Mouse (Mus musculus) hindbrain, embryonic 15.5 days (tissue): ENCODE measurements at regions not wholly inside any gene's neighbourhood (a gene's known extent, or its start where the extent isn't known, plus 50 kb on each side); places are given as distances from the start of the nearest gene placed in this dataset.

Source experiments
- ATAC-seq: fragments of 200-750 bp; cut with Nextera tagmentation; 2 replicates; pipeline ENCODE4 v1.8.0; 2017; ENCODE audit warnings: low read depth, moderate number of reproducible peaks, moderate TSS enrichment; ENCODE audit not compliant: low FRiP score
- H3K27ac ChIP-seq: fragments of 300-500 bp; sonication (generic); replicated peaks from 2 replicates; pipeline ENCODE4 v1.5.1; 2015; ENCODE audit warnings: mild to moderate bottlenecking, inconsistent platforms
- H3K27me3 ChIP-seq: fragments of 300-500 bp; sonication (generic); 2 replicates; pipeline ENCODE4 v1.6.1; 2015; ENCODE audit warnings: control low read depth, inconsistent platforms
- H3K36me3 ChIP-seq: fragments of 300-500 bp; sonication (generic); 2 replicates; pipeline ENCODE4 v1.6.1; 2015; ENCODE audit warnings: control low read depth, inconsistent platforms
- H3K4me1 ChIP-seq: fragments of 300-500 bp; sonication (generic); replicated peaks from 2 replicates; pipeline ENCODE4 v1.6.1; 2015; ENCODE audit warnings: control low read depth, inconsistent platforms
- H3K4me2 ChIP-seq: fragments of 300-500 bp; sonication (generic); 2 replicates; pipeline ENCODE4 v1.6.1; 2015; ENCODE audit warnings: moderate library complexity, mild to moderate bottlenecking, inconsistent platforms
- H3K4me3 ChIP-seq: fragments of 300-500 bp; sonication (generic); 2 replicates; pipeline ENCODE4 v1.5.1; 2015; ENCODE audit warnings: mild to moderate bottlenecking, inconsistent platforms
- H3K9ac ChIP-seq: fragments of 300-500 bp; sonication (generic); 2 replicates; pipeline ENCODE4 v1.6.1; 2015; ENCODE audit warnings: inconsistent platforms
- H3K9me3 ChIP-seq: fragments of 300-500 bp; sonication (generic); 2 replicates; pipeline ENCODE4 v1.6.1; 2016; ENCODE audit warnings: control low read depth, inconsistent platforms
- WGBS: fragments of 180-500 bp; shearing (Covaris S2); methylation state at CpG from one replicate; pipeline ENCODE4 v1.1.7; 2015; 5-methylcytosine and 5-hydroxymethylcytosine counted together

DNA sequence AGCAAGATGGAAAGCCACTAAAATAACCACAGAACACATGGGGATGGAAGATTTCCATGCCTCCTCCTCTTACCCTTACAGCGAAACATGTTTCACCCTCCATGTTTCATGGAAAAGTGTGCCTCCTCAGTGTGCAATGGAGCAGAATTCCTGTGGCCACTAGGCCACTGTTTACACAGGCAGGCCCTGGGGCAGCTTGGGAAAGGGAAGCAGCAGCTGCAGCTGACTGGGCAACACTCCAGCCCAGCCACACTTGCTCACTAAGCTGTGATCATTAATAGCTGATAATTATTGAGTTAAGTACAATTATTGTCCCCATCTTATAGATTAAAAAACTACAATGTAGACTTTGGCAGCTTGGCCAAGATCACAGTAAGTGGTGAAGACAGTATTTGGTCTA is 402.5 kb upstream of the Acvr2a start:
- Histone ChIP-seq H3K4me1 (no peaks in the 10 kb centered on the region), H3K9me3 (no peaks in the 10 kb centered on the region), H3K9ac (no peak overlapping the region), H3K4me2 (no peak overlapping the region), H3K4me3 (no peak overlapping the region), H3K36me3 (no peaks in the 10 kb centered on the region), H3K27me3 (no peaks in the 10 kb centered on the region), H3K27ac (no peak overlapping the region)
- no peak for ATAC-seq
- WGBS: 89% methylated on average over 1 of the region's 1 CpGs

DNA sequence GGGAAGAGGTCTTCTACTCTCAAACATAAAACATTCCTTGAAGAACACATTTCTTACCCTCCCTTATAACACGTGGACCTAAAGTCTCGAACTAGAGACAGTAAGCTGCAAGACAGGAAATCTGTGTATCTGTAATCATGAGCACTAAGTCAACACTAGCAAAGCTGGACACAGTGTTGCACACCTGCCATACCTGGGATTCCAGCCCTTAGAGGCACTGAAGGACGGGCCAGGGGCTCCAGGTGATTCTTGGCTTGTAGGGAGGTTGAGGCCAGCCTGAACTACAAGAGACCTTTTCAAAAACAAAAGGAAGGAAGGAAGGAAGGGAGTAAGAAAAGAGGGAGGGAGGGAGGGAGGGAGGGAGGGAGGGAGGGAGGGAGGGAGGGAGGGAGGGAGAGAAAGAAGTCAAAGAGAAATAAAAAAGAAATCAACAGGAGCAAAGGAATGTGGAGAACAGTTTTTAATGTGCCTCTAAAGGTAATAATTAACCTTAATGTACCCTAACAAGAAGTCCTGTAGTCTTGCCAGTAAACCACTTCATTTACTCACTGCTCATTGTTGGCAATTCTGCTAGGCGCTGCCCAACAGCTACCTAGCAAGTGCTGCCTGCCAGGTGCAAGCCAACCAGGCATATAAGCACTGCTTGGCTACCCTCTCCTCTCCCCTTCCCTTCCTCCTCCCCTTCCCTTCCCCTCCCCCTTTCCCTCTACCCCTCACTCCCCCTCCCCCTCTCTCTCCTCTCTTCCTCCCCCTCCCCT is 401.0 kb upstream of the Acvr2a start:
- Histone ChIP-seq H3K9ac (no peak overlapping the region), H3K4me2 (no peak overlapping the region), H3K9me3 (no peaks in the 10 kb centered on the region), H3K27ac (no peak overlapping the region), H3K4me1 (no peaks in the 10 kb centered on the region), H3K36me3 (no peaks in the 10 kb centered on the region), H3K27me3 (no peaks in the 10 kb centered on the region), H3K4me3 (no peak overlapping the region)
- ATAC-seq: no peak
- 87% methylated on average over 4 of the region's 4 CpGs for whole genome bisulfite sequencing

DNA sequence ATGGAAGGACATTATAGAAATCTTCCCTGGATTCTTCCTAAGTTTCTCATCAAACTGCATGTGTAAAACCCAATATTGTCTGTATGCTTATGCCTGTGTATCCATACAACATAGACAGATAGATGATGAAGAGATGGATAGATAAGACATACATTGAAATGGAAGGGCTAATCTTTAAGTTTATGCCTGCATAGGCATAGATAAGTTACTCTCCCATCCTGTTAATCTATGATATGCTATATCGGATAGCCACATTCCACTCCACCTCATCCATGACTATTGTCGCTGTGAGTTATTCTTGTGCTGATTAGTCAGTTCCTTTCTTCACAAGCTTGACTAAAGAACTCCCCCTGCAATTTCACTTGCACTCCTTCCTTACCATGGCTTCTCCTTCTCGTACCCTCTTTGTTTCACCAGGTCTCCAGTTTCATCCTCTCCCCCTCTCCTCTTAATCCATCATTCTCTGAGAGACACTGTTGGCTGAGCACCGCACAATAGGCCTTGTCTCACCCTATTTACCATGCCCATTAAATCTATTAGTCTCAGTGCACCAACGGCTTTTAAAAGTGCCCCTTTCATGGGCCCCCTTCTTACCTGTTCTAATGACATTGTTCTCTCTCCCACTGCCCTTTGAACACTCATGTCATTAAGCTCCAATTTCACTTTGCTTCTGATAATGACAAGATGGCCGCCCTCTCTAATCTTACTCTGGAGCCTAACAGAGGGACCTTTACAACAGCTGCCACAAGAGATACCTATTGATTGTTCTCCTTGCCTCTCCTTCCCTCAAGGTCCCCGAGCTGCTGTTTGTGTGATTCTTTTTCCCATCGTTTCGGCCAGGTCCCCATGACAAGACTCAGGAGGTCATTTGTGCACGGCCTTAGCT is 399.1 kb upstream of the Acvr2a start:
- H3K27ac ChIP-seq: no peak overlapping the region
- no peak overlapping the region for H3K4me2 ChIP-seq
- WGBS: 35% methylated on average over 10 of the region's 10 CpGs
- H3K36me3 ChIP-seq: no peaks in the 10 kb centered on the region
- H3K9me3 ChIP-seq: no peaks in the 10 kb centered on the region
- no peaks in the 10 kb centered on the region for H3K4me1 ChIP-seq
- H3K4me3 ChIP-seq: no peak overlapping the region
- no peak overlapping the region for H3K9ac ChIP-seq
- H3K27me3 ChIP-seq: no peaks in the 10 kb centered on the region
- no peak for ATAC-seq

DNA sequence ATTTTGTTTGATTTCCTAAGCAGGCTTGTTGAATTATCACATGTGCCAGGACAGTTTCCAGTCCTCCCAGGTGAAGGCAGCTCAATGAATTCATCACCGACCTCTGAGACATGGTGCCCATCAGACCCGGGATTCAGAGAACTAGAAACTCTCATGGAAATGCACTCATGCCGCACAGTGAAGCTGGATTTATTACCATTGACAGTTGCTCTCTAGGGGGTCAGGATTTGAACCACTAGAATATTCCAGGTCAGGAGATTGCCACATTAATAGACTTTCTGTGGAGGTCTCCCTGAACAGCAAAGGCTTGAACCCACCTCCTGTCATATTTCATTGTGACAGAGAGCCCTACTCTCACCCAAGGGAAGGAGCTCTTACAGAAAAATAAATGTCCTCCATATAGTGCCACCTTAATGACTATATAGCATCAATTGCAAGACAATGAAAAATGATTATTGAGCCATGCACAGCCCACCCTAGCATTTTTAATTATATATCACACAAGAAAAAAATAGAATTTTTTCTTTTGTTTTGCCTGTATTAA is 397.6 kb upstream of the Acvr2a start:
- 54% methylated on average over 3 of the region's 3 CpGs for WGBS
- Histone ChIP-seq H3K9ac (no peak overlapping the region), H3K27me3 (no peaks in the 10 kb centered on the region), H3K36me3 (no peaks in the 10 kb centered on the region), H3K4me3 (no peak overlapping the region), H3K4me2 (no peak overlapping the region), H3K9me3 (no peaks in the 10 kb centered on the region), H3K4me1 (no peaks in the 10 kb centered on the region), H3K27ac (no peak overlapping the region)
- no peak for ATAC-seq

DNA sequence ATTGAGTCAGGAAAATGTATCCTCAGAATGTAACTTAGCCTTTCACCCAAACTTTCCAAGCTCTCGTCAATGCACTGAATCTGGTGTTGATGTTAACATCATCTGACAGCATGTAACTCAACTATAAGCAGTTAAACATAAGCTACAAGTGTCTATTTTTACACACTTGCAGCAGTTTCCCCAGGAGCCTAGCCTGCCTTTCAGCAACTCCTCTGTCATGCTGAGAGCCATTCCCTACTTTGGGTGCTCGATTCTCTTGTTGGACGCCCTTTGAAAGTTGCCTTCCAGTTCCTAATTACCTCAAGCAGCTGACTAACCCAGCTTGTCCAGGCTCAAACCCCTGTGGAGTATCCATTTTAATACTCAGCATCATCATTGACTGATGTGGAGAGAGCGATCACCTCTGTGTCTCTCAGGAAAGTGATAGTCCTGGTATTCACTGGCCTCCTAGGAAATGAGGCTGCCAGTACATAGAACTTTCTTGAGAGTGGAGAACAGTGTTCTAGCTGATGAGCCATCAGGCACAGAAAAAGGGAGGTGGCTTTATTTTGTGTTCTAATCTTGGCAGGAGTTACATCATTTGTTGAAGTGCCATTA is 396.8 kb upstream of the Acvr2a start:
- Histone ChIP-seq H3K27me3 (no peaks in the 10 kb centered on the region), H3K9ac (no peak overlapping the region), H3K27ac (no peak overlapping the region), H3K4me1 (no peaks in the 10 kb centered on the region), H3K36me3 (no peaks in the 10 kb centered on the region), H3K4me3 (no peak overlapping the region), H3K9me3 (no peaks in the 10 kb centered on the region), H3K4me2 (no peak overlapping the region)
- WGBS: 61% methylated on average over 4 of the region's 4 CpGs
- ATAC-seq: no peak

DNA sequence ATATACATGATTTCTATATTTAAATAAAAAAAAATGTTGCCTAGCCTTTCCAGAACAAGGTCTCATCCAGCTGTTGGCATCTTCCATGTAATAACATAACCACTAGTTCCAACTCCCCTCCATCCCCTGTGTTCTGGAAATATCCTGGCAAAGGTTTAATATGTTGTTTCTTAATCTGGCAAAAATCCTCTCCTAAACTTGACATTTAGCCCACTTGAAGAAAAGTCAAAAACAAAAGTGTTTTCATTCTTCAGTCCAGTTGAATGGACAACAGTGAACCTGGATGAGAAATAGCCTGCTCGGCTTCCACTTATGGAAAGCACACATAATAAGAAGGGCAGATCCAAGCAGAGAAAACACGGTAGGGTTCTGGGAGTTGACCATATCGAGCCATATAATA is 393.1 kb upstream of the Acvr2a start:
- H3K9me3 ChIP-seq: no peaks in the 10 kb centered on the region
- WGBS: 83% methylated on average over 3 of the region's 3 CpGs
- ATAC-seq: no peak
- no peak overlapping the region for H3K4me2 ChIP-seq
- no peaks in the 10 kb centered on the region for H3K27me3 ChIP-seq
- H3K9ac ChIP-seq: no peak overlapping the region
- H3K4me1 ChIP-seq: peaks cover 23% of the 10 kb centered on the region
- no peak overlapping the region for H3K27ac ChIP-seq
- no peaks in the 10 kb centered on the region for H3K36me3 ChIP-seq
- H3K4me3 ChIP-seq: no peak overlapping the region

DNA sequence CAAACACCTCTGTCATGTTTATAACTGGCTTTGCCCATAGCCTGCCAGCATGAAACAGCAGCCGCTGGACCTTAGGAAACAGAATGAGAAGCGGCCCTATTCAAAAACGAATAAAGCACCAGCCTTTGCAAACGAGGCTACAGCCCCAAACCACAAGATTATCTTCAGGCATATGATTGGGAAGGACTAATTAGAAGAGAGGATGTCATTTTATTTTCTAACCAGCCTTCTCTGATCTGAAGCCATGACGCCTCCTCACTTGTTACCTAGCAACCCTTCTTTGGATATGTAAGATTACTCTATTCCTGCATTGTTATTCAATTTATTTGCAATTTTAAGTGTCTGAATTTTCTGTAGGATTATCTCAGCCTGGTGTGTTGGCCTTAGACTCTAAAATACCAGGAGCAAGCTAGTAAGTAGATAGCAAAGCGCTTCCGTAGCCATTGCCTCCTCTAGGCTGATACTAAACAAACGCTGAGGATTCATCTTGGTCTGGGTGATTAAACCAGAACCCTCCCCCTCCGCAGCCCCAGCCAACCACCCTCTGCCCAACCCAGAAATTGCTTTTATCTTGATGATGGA is 390.0 kb upstream of the Acvr2a start:
- H3K4me3 ChIP-seq: no peak overlapping the region; the same call in 1 of the 2 replicates
- ATAC-seq: peak; percentile 83
- no peaks in the 10 kb centered on the region for H3K36me3 ChIP-seq
- WGBS: 9% methylated on average over 9 of the region's 9 CpGs
- peak overlapping the region; percentile 77 for H3K27ac ChIP-seq
- no peaks in the 10 kb centered on the region for H3K27me3 ChIP-seq
- no peak overlapping the region for H3K9ac ChIP-seq
- H3K9me3 ChIP-seq: no peaks in the 10 kb centered on the region
- H3K4me1 ChIP-seq: peaks cover 28% of the 10 kb centered on the region
- H3K4me2 ChIP-seq: peak overlapping the region; percentile 42

DNA sequence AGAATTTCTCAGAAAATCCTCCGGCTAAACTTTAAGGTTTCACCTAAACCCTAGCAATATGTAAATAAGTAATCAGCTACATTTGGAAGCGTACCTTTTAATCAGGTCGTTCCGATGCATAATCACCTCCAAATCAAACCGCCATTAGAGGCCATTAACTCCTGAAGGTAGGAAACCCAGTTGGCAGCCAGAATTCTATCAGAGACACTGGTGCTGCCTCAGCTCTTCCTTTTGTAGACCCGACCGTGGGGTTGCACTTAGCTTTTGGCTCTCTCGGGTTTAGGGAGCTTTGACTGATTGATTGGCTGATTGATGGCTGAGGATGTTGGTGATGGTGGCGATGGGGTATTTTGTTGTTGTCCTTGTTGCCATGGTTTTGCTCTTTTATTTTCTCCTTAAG is 389.3 kb upstream of the Acvr2a start:
- ATAC-seq: 0 out of 2 replicates have a peak, but pooled peaks have one; percentile 19
- peaks cover 28% of the 10 kb centered on the region for H3K4me1 ChIP-seq
- 13% methylated on average over 9 of the region's 9 CpGs for WGBS
- H3K27ac ChIP-seq: peak overlapping the region; percentile 77; the same call in 1 of the 2 replicates
- H3K27me3 ChIP-seq: no peaks in the 10 kb centered on the region
- no peak overlapping the region for H3K9ac ChIP-seq
- no peak overlapping the region for H3K4me3 ChIP-seq
- no peaks in the 10 kb centered on the region for H3K36me3 ChIP-seq
- H3K4me2 ChIP-seq: peak overlapping the region; percentile 42
- no peaks in the 10 kb centered on the region for H3K9me3 ChIP-seq

DNA sequence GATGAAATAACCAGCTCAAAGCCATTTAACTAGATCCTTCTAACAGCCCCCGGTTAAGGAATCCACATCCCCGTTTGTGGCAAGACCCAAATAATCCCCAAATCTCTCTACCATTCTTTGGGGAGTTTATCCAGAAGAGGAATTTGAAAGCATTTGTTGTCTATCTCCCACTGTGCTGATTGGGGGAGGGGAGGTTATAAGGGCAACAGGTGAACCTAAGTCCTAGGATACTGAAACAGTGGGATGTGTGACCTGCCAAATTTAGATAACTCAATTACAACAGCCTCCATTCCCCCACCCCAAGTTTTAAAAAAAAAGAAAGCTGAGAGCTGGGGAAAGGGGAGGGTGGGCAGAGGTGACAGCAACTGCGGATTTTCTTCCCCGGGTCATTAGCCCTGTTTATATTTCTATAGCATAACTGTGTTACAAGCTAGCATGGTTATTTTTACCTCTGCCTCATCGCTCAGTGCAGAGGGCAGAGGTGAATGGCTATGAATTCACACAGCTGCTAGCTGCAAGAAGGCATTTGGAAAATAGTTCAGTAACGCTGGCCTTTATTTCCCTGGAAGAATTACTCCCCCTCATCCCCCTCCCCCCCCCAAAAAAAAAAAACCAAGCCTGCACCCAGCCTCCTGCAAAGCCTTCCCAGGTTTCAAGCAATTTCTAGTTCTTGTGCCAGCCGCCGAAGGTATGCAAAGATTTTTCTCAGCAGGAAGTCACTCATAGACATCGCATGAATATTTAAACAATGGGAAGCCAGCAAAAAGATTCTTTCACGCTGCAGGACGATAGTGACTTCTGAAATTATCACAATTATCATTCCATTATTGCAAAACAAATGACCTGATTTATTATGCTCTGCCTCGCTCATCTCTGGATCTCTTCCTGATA is 388.5 kb upstream of the Acvr2a start:
- ATAC-seq: no peak
- WGBS: 10% methylated on average over 12 of the region's 12 CpGs
- H3K4me3 ChIP-seq: no peak overlapping the region
- no peaks in the 10 kb centered on the region for H3K27me3 ChIP-seq
- no peaks in the 10 kb centered on the region for H3K36me3 ChIP-seq
- H3K4me1 ChIP-seq: peaks cover 28% of the 10 kb centered on the region
- no peak overlapping the region for H3K27ac ChIP-seq
- H3K9me3 ChIP-seq: no peaks in the 10 kb centered on the region
- H3K4me2 ChIP-seq: no peak overlapping the region
- no peak overlapping the region for H3K9ac ChIP-seq

DNA sequence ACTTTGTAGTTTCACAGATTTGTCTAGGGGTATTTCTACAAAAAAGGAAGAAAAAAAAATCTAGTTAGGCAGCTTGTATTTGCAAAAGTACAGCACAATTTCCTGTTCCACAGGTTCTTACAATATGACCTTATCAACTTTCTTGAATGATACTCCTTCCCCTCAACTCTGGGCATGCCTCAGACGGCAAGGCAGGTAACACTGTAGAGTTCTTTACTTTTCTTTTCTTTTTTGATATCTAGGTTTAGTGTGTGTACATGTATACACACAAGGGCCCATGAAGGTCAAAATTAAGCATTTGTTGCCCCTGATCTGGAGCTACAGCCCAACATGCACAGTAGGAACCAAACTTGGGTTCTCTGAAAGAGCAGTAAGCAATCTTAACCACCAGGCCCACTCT is 381.4 kb upstream of the Acvr2a start:
- no peak for ATAC-seq
- WGBS: 94% methylated on average over 1 of the region's 1 CpGs
- H3K9me3 ChIP-seq: no peaks in the 10 kb centered on the region

More for the DNA sequence above, 381.4 kb upstream of the Acvr2a start:
- no peak overlapping the region for H3K4me3 ChIP-seq
- no peaks in the 10 kb centered on the region for H3K4me1 ChIP-seq
- H3K27me3 ChIP-seq: no peaks in the 10 kb centered on the region
- no peak overlapping the region for H3K4me2 ChIP-seq
- no peak overlapping the region for H3K9ac ChIP-seq
- no peak overlapping the region for H3K27ac ChIP-seq
- H3K36me3 ChIP-seq: no peaks in the 10 kb centered on the region
